Mouse (Mus musculus) ES-E14 (cell line): ENCODE results near the gene Cenpt. TPM values are rescaled to one million over a fixed set of nuclear protein-coding genes. Genes with fewer than 3 reads are reported as not detected.

Source experiments
- DNase-seq: peaks from one replicate; pipeline ENCODE4 v3.0.0-alpha.2; 2013; ENCODE audit warnings: low read depth, low spot score
- H3K27ac ChIP-seq: 2 replicates; pipeline ENCODE4 v1.5.1; 2012; ENCODE audit warnings: low read depth, mild to moderate bottlenecking, low read length, moderate library complexity, mixed read lengths; ENCODE audit not compliant: poor library complexity, insufficient read depth, severe bottlenecking
- H3K36me3 ChIP-seq: 2 replicates; pipeline ENCODE4 v1.6.1; 2012; ENCODE audit warnings: mild to moderate bottlenecking, low read length, moderate library complexity, mixed read lengths; ENCODE audit not compliant: control insufficient read depth, poor library complexity, insufficient read depth, severe bottlenecking
- H3K4me1 ChIP-seq, 2 experiments: fragments of 150-350 bp in 1 of 2; sonication (generic) in 1 of 2; 2 replicates each; pipeline ENCODE4 v1.6.1; 2012; ENCODE audit warnings: low read length in 2 of 2, mild to moderate bottlenecking in 1 of 2, mixed read lengths in 1 of 2; ENCODE audit not compliant: control insufficient read depth in 2 of 2, insufficient read depth in 2 of 2, poor library complexity in 1 of 2
- H3K4me3 ChIP-seq, 2 experiments: fragments of 150-350 bp in 1 of 2; sonication (generic) in 1 of 2; 2 replicates each; pipeline ENCODE4 v1.5.1; 2012; ENCODE audit warnings: low read length in 2 of 2, low read depth in 1 of 2, mild to moderate bottlenecking in 1 of 2, mixed read lengths in 1 of 2; ENCODE audit not compliant: insufficient read depth in 1 of 2, poor library complexity in 1 of 2, severe bottlenecking in 1 of 2
- H3K9ac ChIP-seq: 2 replicates; pipeline ENCODE4 v1.6.1; 2012; ENCODE audit warnings: low read depth, mild to moderate bottlenecking, low read length, mixed read lengths; ENCODE audit not compliant: poor library complexity, insufficient read depth, severe bottlenecking
- H3K9me3 ChIP-seq: fragments of 150-350 bp; sonication (generic); 2 replicates; pipeline ENCODE4 v1.6.1; 2012; ENCODE audit warnings: low read depth, mild to moderate bottlenecking, low read length; ENCODE audit not compliant: control insufficient read depth, insufficient read depth
- CHD2 ChIP-seq: IDR thresholded peaks from 2 replicates; pipeline ENCODE4 v1.6.1; 2014; ENCODE audit warnings: mild to moderate bottlenecking, low read depth, low read length, inconsistent platforms
- HCFC1 ChIP-seq: IDR thresholded peaks from 2 replicates; pipeline ENCODE4 v1.6.1; 2012; ENCODE audit warnings: low read length, inconsistent platforms, borderline replicate concordance; ENCODE audit not compliant: insufficient read depth
- MAFK ChIP-seq: IDR thresholded peaks from 2 replicates; pipeline ENCODE4 v1.6.1; 2014; ENCODE audit warnings: mild to moderate bottlenecking, low read depth, low read length, inconsistent platforms; ENCODE audit not compliant: insufficient read depth
- ZC3H11A ChIP-seq: IDR thresholded peaks from 2 replicates; pipeline ENCODE4 v1.6.1; 2012; ENCODE audit warnings: low read depth, mild to moderate bottlenecking, inconsistent platforms, low read length, borderline replicate concordance
- ZNF384 ChIP-seq: IDR thresholded peaks from 2 replicates; pipeline ENCODE4 v1.6.1; 2012; ENCODE audit warnings: low read depth, low read length, inconsistent platforms
- in situ Hi-C, 2 experiments: fragments of 600-800 bp; cut with MboI; formaldehyde crosslinking; loops; one replicate each; pipeline ENCODE4 v1.15.1; 2025; ENCODE audit warnings: low sequenced_read_pairs in 2 of 2, inconsistent platforms in 1 of 2; ENCODE audit not compliant: unreplicated experiment in 2 of 2
- total RNA-seq: library from RNA; depleted of rRNA; stranded (reverse); fragments of 300-350 nt; gene quantifications from 2 replicates; pipeline ENCODE4 v1.2.3, GENCODE M21; 2012

Cenpt gene
- total RNA-seq, 1 experiment, result 82.2 TPM

DNA sequence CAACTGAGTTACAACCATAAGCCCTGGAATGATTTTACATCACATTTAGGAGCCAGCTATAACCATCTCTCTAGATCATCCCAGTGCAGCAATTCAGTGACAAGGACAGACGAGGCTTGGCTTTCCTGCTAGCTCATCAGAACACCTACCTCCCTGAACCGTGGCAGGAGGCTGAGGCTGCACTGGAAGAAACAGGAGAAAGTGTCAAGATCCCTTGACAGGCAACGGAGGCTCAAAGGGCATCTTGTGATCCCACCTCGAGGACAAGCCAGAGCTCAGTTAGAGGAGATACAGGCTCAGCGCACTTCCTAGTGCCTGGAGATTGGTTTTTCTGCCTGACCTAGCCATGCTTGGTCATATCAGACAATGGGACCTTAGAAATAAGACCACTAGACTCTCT lies 40.6 kb downstream of the Cenpt start:
- H3K4me1 ChIP-seq, result no peaks in the 10 kb centered on the region
- H3K9me3 ChIP-seq, result no peaks in the 10 kb centered on the region
- TF ChIP-seq CHD2 (no peak), MAFK (no peak)
- DNase-seq, result no peak
- in situ Hi-C loops, result no loop called here
- H3K27ac ChIP-seq, result no peak overlapping the region
- no peak overlapping the region for H3K4me3 ChIP-seq
- H3K36me3 ChIP-seq, result peaks cover 2% of the 10 kb centered on the region; the same call in 1 of the 2 replicates
- no peak overlapping the region for H3K9ac ChIP-seq

DNA sequence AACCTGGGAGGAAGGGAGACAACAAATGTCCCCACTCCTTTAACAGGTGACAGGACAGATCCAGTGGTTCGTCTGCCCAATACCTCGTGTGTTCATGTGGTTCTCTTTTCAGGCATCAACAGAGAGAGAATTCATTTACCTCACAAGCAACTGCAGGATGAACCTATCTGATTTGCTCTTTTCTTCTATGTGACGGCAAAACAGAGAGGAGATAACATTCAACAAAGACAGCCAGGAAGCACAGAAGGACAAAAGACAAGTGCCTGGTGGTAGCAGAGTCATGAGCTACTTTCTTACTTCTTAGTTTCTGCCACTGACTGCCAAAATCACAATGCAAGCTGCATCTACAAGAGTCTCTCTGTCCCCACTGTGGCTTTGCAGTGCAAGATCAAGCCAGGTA lies 41.5 kb downstream of the Cenpt start:
- Histone ChIP-seq H3K4me3 (no peak overlapping the region), H3K27ac (no peak overlapping the region), H3K4me1 (no peaks in the 10 kb centered on the region), H3K36me3 (peaks cover 2% of the 10 kb centered on the region; the same call in 1 of the 2 replicates), H3K9me3 (no peaks in the 10 kb centered on the region), H3K9ac (no peak overlapping the region)
- no peak for DNase-seq
- TF ChIP-seq ZNF384 (no peak), ZC3H11A (no peak), MAFK (no peak), HCFC1 (no peak), CHD2 (no peak)
- in situ Hi-C loops, result no loop called here

DNA sequence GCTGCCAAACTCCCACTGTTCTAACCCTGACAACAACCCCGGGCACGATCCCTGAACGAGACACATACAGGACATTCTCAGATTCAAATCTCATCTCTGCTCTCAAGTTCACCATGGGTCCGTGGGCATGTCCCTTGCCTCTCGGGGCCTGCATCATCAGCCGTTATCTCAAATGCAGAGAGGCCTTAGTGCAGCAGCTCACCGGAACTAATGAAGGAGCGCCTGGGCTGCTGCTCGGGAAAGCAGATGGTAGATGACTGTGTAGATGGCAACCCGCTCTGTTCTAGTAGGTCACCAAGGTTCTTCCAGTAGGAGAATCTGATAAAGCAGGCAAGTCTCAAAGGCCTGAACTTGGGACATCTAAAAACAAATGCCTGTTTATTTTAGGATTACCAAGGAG lies 42.0 kb downstream of the Cenpt start:
- Histone ChIP-seq H3K36me3 (peaks cover 2% of the 10 kb centered on the region; the same call in 1 of the 2 replicates), H3K4me1 (no peaks in the 10 kb centered on the region), H3K9ac (no peak overlapping the region), H3K4me3 (no peak overlapping the region), H3K27ac (no peak overlapping the region; the same call in 1 of the 2 replicates), H3K9me3 (no peaks in the 10 kb centered on the region)
- in situ Hi-C loops, result no loop called here
- DNase-seq, result no peak
- TF ChIP-seq HCFC1, result no peak
- TF ChIP-seq ZC3H11A, result no peak
- TF ChIP-seq MAFK, result no peak
- no peak for TF ChIP-seq ZNF384
- no peak for TF ChIP-seq CHD2

DNA sequence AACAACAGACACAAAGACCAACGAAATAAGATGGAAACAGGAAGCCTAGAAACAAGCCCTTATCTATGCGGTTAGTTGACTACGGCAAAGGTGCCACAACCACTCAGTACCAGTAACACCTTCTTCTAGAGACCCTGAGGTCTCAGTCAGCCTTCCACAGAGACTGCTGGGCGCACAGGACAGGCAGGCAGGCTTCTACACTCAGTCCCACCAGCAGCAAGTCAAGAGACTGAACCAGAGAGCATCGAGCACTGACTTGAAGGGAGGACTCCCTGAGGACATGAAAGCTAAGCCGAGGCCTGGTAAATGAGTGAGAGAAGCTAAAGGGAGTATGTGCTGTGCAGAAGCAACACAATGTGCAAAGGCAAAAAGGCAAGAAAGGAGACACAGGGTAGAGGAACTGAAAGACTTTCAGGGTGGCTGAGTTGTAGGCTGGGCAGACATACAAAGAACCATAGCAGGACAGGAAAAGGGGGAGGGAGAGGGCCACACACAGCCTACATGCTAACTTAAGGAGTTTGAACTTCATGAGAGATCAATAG lies 42.8 kb downstream of the Cenpt start:
- TF ChIP-seq HCFC1 (no peak), CHD2 (no peak), ZNF384 (no peak), ZC3H11A (no peak), MAFK (no peak)
- Histone ChIP-seq H3K36me3 (peaks cover 2% of the 10 kb centered on the region; the same call in 1 of the 2 replicates), H3K4me1 (no peaks in the 10 kb centered on the region), H3K9ac (no peak overlapping the region), H3K4me3 (no peak overlapping the region), H3K9me3 (no peaks in the 10 kb centered on the region), H3K27ac (no peak overlapping the region)
- DNase-seq, result no peak
- in situ Hi-C loops, result no loop called here

DNA sequence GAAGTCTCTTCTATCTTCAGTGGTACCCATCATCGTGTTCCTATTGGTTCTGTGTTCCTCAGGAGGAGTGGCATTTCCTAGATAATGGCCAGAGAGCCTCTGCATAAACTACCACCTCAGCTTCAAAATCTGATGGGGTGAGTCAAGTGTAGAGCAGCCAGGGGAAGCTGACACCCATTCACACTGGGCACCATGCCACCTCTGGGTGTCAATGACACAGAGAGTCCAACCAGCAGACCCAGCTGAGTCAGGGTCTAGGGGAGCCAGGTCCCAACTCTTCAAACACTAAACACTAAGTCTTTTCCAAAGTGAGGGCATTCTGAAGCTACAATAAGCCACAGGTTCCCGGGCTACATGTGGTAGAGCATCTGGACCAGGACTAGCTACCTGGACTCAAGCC lies 44.6 kb downstream of the Cenpt start:
- in situ Hi-C loops, result no loop called here

More for the DNA sequence above, 44.6 kb downstream of the Cenpt start:
- Histone ChIP-seq H3K36me3 (peaks cover 2% of the 10 kb centered on the region), H3K27ac (no peak overlapping the region), H3K9ac (no peak overlapping the region), H3K4me3 (no peak overlapping the region), H3K4me1 (no peaks in the 10 kb centered on the region), H3K9me3 (no peaks in the 10 kb centered on the region)
- TF ChIP-seq HCFC1 (no peak), MAFK (no peak), CHD2 (no peak), ZNF384 (no peak), ZC3H11A (no peak)
- DNase-seq, result no peak
